30 mouse cellular contexts compared by ENCODE assay signal in genomic region chr10:3761992-3762391, GRCm38 (mm10). TPM values are rescaled to one million over a fixed set of nuclear protein-coding genes. Genes with fewer than 3 reads are reported as not detected.
A peak's percentile ranks its signal among the peaks of the same experiment; 100 is the strongest.
DNase-seq lines count a peak whose midpoint lies in the region; ATAC-seq and TF ChIP-seq lines count a peak whose summit lies in the region.
"Had no signal": no experiment of that assay in that cellular context is flagged by ENCODE, and none has a peak within 500 bp of the region (broad histone marks: within the 10 kb centered on the region; RNA-seq: fewer than 3 reads in every experiment).

No protein-coding gene starts in this region.

- peak overlapping the region; percentile 23; the same call in 1 of the 2 replicates for H3K27ac ChIP-seq in heart, postnatal 0 days (ENCODE audit: low read depth)
- H3K27ac ChIP-seq in heart, embryonic 11.5 days (ENCODE audit: low read depth, low read length): no peak overlapping the region
- H3K27ac ChIP-seq: embryonic facial prominence, embryonic 12.5 days; embryonic facial prominence, embryonic 15.5 days; heart, embryonic 10.5 days; hindbrain, embryonic 13.5 days; intestine, embryonic 15.5 days; kidney, embryonic 15.5 days had no signal

- no peaks in the 10 kb centered on the region for H3K27me3 ChIP-seq in heart, postnatal 0 days (ENCODE audit: control insufficient read depth, insufficient read depth, low read length)
- H3K27me3 ChIP-seq in heart, embryonic 11.5 days (ENCODE audit: control insufficient read depth, insufficient read depth, low read length): no peaks in the 10 kb centered on the region
- H3K27me3 ChIP-seq: CH12.LX; embryonic facial prominence, embryonic 12.5 days; embryonic facial prominence, embryonic 15.5 days; heart, embryonic 15.5 days; hindbrain, embryonic 13.5 days; intestine, embryonic 15.5 days; kidney, embryonic 15.5 days had no signal

- TF ChIP-seq CTCF in heart, postnatal 0 days (IDR thresholded peaks at IDR 0.05; ENCODE audit: low read depth): no peak

- TF ChIP-seq EP300 in heart, postnatal 0 days (IDR thresholded peaks at IDR 0.05; ENCODE audit: low read depth): no peak

- intact Hi-C loops in gastrocnemius, postnatal 14 days (cut with DNase I; ENCODE audit: low total_unique reads): no loop called here
- intact Hi-C loops in heart, postnatal 14 days (cut with DNase I): loop anchor here (5.0 kb wide), 1 partner anchor 40 kb away; no protein-coding TSS in a partner anchor

- DNase-seq in gastrocnemius, postnatal 25 days: peak; percentile 8
- DNase-seq in gastrocnemius, postnatal 14 days: no peak
- peak; percentile 50 for DNase-seq in heart, adult 8-10 months (ENCODE audit: low spot score)
- DNase-seq in heart, postnatal 14 days: no peak
- DNase-seq in heart, postnatal 0 days (ENCODE audit: low spot score): no peak
- DNase-seq: adrenal gland, postnatal 10 days; adrenal gland, postnatal 36 days; B cell, adult 2 months; cerebellum, adult 11 months; cerebellum, adult 2 months; cerebellum, adult 9-11 months; cerebellum, postnatal 25 days; forebrain, postnatal 0 days; gastrocnemius, postnatal 10 days; kidney, adult 11 months; kidney, adult 8-10 months had no signal

- 68% methylated on average over 5 of the region's 5 CpGs for WGBS in heart, postnatal 0 days
- 66% methylated on average over 5 of the region's 5 CpGs for WGBS in heart, embryonic 11.5 days (ENCODE audit: insufficient replicate concordance)

- no peaks in the 10 kb centered on the region for H3K4me1 ChIP-seq in heart, postnatal 0 days (ENCODE audit: control insufficient read depth, insufficient read depth)
- H3K4me1 ChIP-seq in heart, embryonic 11.5 days (ENCODE audit: control insufficient read depth, insufficient read depth, low read length): no peaks in the 10 kb centered on the region
- H3K4me1 ChIP-seq: embryonic facial prominence, embryonic 12.5 days; embryonic facial prominence, embryonic 15.5 days; heart, embryonic 15.5 days; intestine, embryonic 15.5 days had no signal

- no peak overlapping the region for H3K9ac ChIP-seq in heart, postnatal 0 days (replicated peaks; ENCODE audit: low read depth, low read length)
- H3K9ac ChIP-seq in heart, embryonic 11.5 days (ENCODE audit: low read depth, low read length): no peak overlapping the region
- H3K9ac ChIP-seq: embryonic facial prominence, embryonic 12.5 days; embryonic facial prominence, embryonic 15.5 days; forebrain, postnatal 0 days; heart, embryonic 15.5 days; hindbrain, embryonic 13.5 days; intestine, embryonic 15.5 days; kidney, embryonic 15.5 days had no signal

- no peak overlapping the region for H3K4me2 ChIP-seq in heart, postnatal 0 days (ENCODE audit: low read depth, low read length)
- H3K4me2 ChIP-seq in heart, embryonic 11.5 days: no peak overlapping the region
- H3K4me2 ChIP-seq: embryonic facial prominence, embryonic 12.5 days; embryonic facial prominence, embryonic 15.5 days; heart, embryonic 15.5 days; hindbrain, embryonic 13.5 days; intestine, embryonic 15.5 days; kidney, embryonic 15.5 days had no signal

- no peaks in the 10 kb centered on the region for H3K9me3 ChIP-seq in heart, postnatal 0 days (replicated peaks; ENCODE audit: control insufficient read depth, low read length)
- H3K9me3 ChIP-seq in heart, embryonic 11.5 days (replicated peaks; ENCODE audit: control insufficient read depth, low read length): no peaks in the 10 kb centered on the region
- H3K9me3 ChIP-seq: embryonic facial prominence, embryonic 12.5 days; embryonic facial prominence, embryonic 15.5 days; G1E; heart, embryonic 10.5 days; heart, embryonic 15.5 days; hindbrain, embryonic 10.5 days; hindbrain, embryonic 13.5 days; intestine, embryonic 15.5 days; kidney, embryonic 15.5 days had no signal

- H3K36me3 ChIP-seq in heart, postnatal 0 days (replicated peaks; ENCODE audit: control insufficient read depth, insufficient read depth, low read length): no peaks in the 10 kb centered on the region
- H3K36me3 ChIP-seq in heart, embryonic 11.5 days (ENCODE audit: control insufficient read depth, insufficient read depth, low read length): no peaks in the 10 kb centered on the region
- H3K36me3 ChIP-seq: embryonic facial prominence, embryonic 12.5 days; embryonic facial prominence, embryonic 15.5 days; G1E; heart, embryonic 10.5 days; heart, embryonic 15.5 days; hindbrain, embryonic 10.5 days; hindbrain, embryonic 13.5 days; intestine, embryonic 15.5 days; kidney, embryonic 15.5 days had no signal

- no peak for ATAC-seq in heart, postnatal 0 days (ENCODE audit: insufficient read depth, low read depth)
- no peak for ATAC-seq in heart, embryonic 11.5 days (replicated peaks; ENCODE audit: insufficient number of reproducible peaks, low FRiP score, low TSS enrichment)
- ATAC-seq: forebrain, embryonic 14.5 days; forebrain, postnatal 0 days; hindbrain, embryonic 16.5 days; intestine, embryonic 15.5 days; Patski had no signal

- no peak overlapping the region for H3K4me3 ChIP-seq in heart, postnatal 0 days (ENCODE audit: low read depth, low read length)
- H3K4me3 ChIP-seq in heart, embryonic 11.5 days (ENCODE audit: low read depth, low read length): no peak overlapping the region
- H3K4me3 ChIP-seq: embryonic facial prominence, embryonic 12.5 days; embryonic facial prominence, embryonic 15.5 days; heart, embryonic 10.5 days; heart, embryonic 15.5 days; hindbrain, embryonic 10.5 days; hindbrain, embryonic 13.5 days; intestine, embryonic 15.5 days; kidney, embryonic 15.5 days had no signal

RNA-seq across cellular contexts. Expression of gene Plekhg1, which starts 21.8 kb away (rescaled TPM):
- total RNA-seq in gastrocnemius, postnatal 25 days (2021): 1 to 10 TPM; 3.4 to 3.8 TPM
- 1 to 10 TPM; 9.3 to 9.8 TPM for total RNA-seq in gastrocnemius, postnatal 14 days (2021)
- total RNA-seq in heart, adult 8-10 months (2022): 1 to 10 TPM; 5.9 to 8.6 (median 7.2) TPM
- total RNA-seq in heart, postnatal 14 days (2021): 10 to 100 TPM; 16.3 to 16.4 TPM
- 12.9 and 14.3 TPM in 2 replicates for total RNA-seq in heart, postnatal 0 days (2014; rRNA removed; ENCODE audit: low replicate concordance)
- polyA plus RNA-seq in heart, postnatal 0 days (2015; fragmentation: Nextera tagmentation; extraction: Ambion mirVana): 4.1 and 5.5 TPM in 2 replicates
- polyA plus RNA-seq in heart, embryonic 11.5 days (2014; fragmentation: Nextera tagmentation; extraction: Ambion mirVana): 6.2 and 7.7 TPM in 2 replicates

Comparison
In these comparisons a context has a peak if more than half of its experiments do, and no peak if none do; other contexts are left out.
1. DNase-seq: peak in gastrocnemius, postnatal 25 days (single experiment) and heart, adult 8-10 months (single experiment); none in gastrocnemius, postnatal 14 days (single experiment), heart, postnatal 14 days (0 of 2) and heart, postnatal 0 days (single experiment).